In the genomic region with DNA sequence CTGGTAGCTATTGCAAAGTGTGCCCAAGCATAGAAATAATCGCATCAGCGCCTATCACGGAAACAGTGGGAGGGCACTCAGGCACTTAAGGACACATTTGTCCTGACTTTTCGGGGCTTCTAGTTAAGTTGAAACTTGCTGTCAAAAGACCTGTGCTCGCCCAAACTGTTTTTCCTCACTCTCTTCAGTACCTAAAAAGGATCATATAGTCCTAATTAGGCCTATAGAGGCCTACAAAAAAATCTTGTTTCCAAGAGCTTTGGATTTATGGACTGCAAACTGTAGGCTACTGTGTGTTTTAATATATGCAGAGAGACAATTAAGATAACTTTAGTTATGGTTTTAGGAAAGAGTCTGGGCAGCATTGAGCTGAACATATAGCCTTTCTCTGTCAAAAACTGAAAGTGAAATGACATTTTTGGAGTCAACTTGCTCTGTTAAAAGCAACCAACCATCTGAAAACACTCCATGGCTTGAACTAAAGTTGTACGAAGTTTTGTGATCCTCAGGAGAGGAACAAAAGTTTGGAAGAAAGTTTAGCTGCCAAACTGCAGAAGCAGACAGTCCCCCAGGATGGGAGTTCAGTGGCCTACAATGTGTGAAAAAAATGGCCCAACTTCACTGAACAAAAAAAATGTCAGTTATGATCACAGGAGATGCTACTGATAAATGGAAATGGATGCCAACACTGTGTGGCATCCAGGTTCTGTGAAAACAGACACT, we compare ENCODE assay signal across 23 mouse cellular contexts.
"Had no signal": no experiment of that assay in that cellular context is flagged by ENCODE, and none has a peak within 500 bp of the region (broad histone marks: within the 10 kb centered on the region; RNA-seq: fewer than 3 reads in every experiment).

No protein-coding gene starts in this region.

- H3K27ac ChIP-seq: heart, adult 2 months; hindbrain, embryonic 13.5 days; hindbrain, embryonic 15.5 days; hindbrain, postnatal 0 days; kidney, embryonic 15.5 days; kidney, postnatal 0 days; left cerebral cortex, adult 2 months; liver, embryonic 13.5 days; liver, embryonic 15.5 days had no signal

- H3K4me2 ChIP-seq: heart, embryonic 12.5 days; hindbrain, embryonic 13.5 days; hindbrain, embryonic 15.5 days; kidney, embryonic 15.5 days; liver, embryonic 11.5 days; liver, embryonic 13.5 days; liver, embryonic 15.5 days had no signal

- H3K4me1 ChIP-seq: hindbrain, embryonic 13.5 days; hindbrain, embryonic 15.5 days; kidney, embryonic 15.5 days; liver, embryonic 13.5 days; liver, embryonic 15.5 days had no signal

- H3K36me3 ChIP-seq: heart, embryonic 12.5 days; hindbrain, embryonic 13.5 days; hindbrain, embryonic 15.5 days; kidney, embryonic 15.5 days; liver, embryonic 13.5 days; liver, embryonic 15.5 days had no signal

- H3K9ac ChIP-seq: heart, embryonic 12.5 days; hindbrain, embryonic 13.5 days; hindbrain, embryonic 15.5 days; kidney, embryonic 15.5 days; liver, embryonic 13.5 days; liver, embryonic 15.5 days; liver, postnatal 0 days had no signal

- DNase-seq: gastrocnemius, postnatal 14 days; gastrocnemius, postnatal 36 days; heart, adult 2 months; heart, postnatal 10 days; heart, postnatal 36 days; kidney, adult 11 months; kidney, adult 2 months; kidney, adult 9 months; kidney, postnatal 14 days; kidney, postnatal 36 days; liver; liver, embryonic 13.5 days; liver, postnatal 0 days had no signal

- H3K27me3 ChIP-seq: heart, embryonic 12.5 days; hindbrain, embryonic 13.5 days; hindbrain, embryonic 15.5 days; kidney, embryonic 15.5 days; liver, embryonic 13.5 days; liver, embryonic 15.5 days had no signal

- H3K9me3 ChIP-seq: hindbrain, embryonic 13.5 days; hindbrain, embryonic 15.5 days; kidney, embryonic 15.5 days; liver, embryonic 13.5 days; liver, embryonic 15.5 days had no signal

- H3K4me3 ChIP-seq: heart, adult 2 months; heart, embryonic 12.5 days; hindbrain, embryonic 13.5 days; hindbrain, embryonic 15.5 days; kidney, embryonic 15.5 days; left cerebral cortex, adult 2 months; liver, embryonic 13.5 days; liver, embryonic 15.5 days had no signal

- ATAC-seq: hindbrain, postnatal 0 days; intestine, embryonic 16.5 days; liver, postnatal 0 days had no signal
